Mouse (Mus musculus) midbrain, embryonic 13.5 days (tissue): ENCODE measurements around the gene Grid2. TPM values are rescaled to one million over a fixed set of nuclear protein-coding genes. Genes with fewer than 3 reads are reported as not detected.
A peak's percentile ranks its signal among the peaks of the same experiment; 100 is the strongest.
"Not testable (repeated sequence)": the region's sequence is repeated elsewhere in the genome, so short reads cannot be mapped to it uniquely, and the experiment has no call there.

Experiments used
- ATAC-seq: fragments of 200-750 bp; cut with Nextera tagmentation; 2 replicates; pipeline ENCODE4 v1.8.0; 2017; ENCODE audit warnings: mild to moderate bottlenecking, moderate TSS enrichment, moderate library complexity
- H3K27ac ChIP-seq: fragments of 300-500 bp; sonication (generic); 2 replicates; pipeline ENCODE4 v1.5.1; 2015; ENCODE audit warnings: inconsistent platforms, mild to moderate bottlenecking, moderate library complexity
- H3K27me3 ChIP-seq: fragments of 300-500 bp; sonication (generic); 2 replicates; pipeline ENCODE4 v1.6.1; 2015; ENCODE audit warnings: mild to moderate bottlenecking, inconsistent platforms
- H3K36me3 ChIP-seq: fragments of 300-500 bp; sonication (generic); 2 replicates; pipeline ENCODE4 v1.6.1; 2015; ENCODE audit warnings: mild to moderate bottlenecking, inconsistent platforms
- H3K4me1 ChIP-seq: fragments of 300-500 bp; sonication (generic); replicated peaks from 2 replicates; pipeline ENCODE4 v1.6.1; 2015; ENCODE audit warnings: inconsistent platforms
- H3K4me2 ChIP-seq: fragments of 300-500 bp; sonication (generic); replicated peaks from 2 replicates; pipeline ENCODE4 v1.6.1; 2015; ENCODE audit warnings: moderate library complexity, mild to moderate bottlenecking, inconsistent platforms
- H3K4me3 ChIP-seq: fragments of 300-500 bp; sonication (generic); replicated peaks from 2 replicates; pipeline ENCODE4 v1.5.1; 2015; ENCODE audit warnings: mild to moderate bottlenecking, inconsistent platforms
- H3K9ac ChIP-seq: fragments of 300-500 bp; sonication (generic); replicated peaks from 2 replicates; pipeline ENCODE4 v1.6.1; 2015; ENCODE audit warnings: mild to moderate bottlenecking, inconsistent platforms
- H3K9me3 ChIP-seq: fragments of 300-500 bp; sonication (generic); 2 replicates; pipeline ENCODE4 v1.6.1; 2016; ENCODE audit warnings: mild to moderate bottlenecking, inconsistent platforms
- WGBS: fragments of 180-500 bp; shearing (Covaris S2); methylation state at CpG from one replicate; pipeline ENCODE4 v1.1.7; 2015; 5-methylcytosine and 5-hydroxymethylcytosine counted together
- polyA plus RNA-seq: library from polyadenylated mRNA; unstranded; fragments of >200 nt; fragmentation: Nextera tagmentation; extraction: Ambion mirVana; gene quantifications from 2 replicates; pipeline ENCODE4 v1.2.1, GENCODE M21; 2015

Grid2 gene
- polyA plus RNA-seq, 1 experiment from 2014 or later, result 7.6 TPM

- H3K4me3 ChIP-seq, result no peak overlapping the region
- no peaks in the 10 kb centered on the region for H3K4me1 ChIP-seq
- H3K9me3 ChIP-seq, result no peaks in the 10 kb centered on the region
- H3K9ac ChIP-seq, result no peak overlapping the region
- H3K27me3 ChIP-seq, result no peaks in the 10 kb centered on the region
- no peak overlapping the region for H3K4me2 ChIP-seq
- no peak overlapping the region for H3K27ac ChIP-seq
- no peak for ATAC-seq
- H3K36me3 ChIP-seq, result no peaks in the 10 kb centered on the region
- WGBS, result 83% methylated on average over 1 of the region's 1 CpGs
Observed at GRCm38 (mm10) chr6:63417534-63417933, 161.9 kb downstream of the Grid2 start.

- no peaks in the 10 kb centered on the region for H3K4me1 ChIP-seq
- no peaks in the 10 kb centered on the region for H3K36me3 ChIP-seq
- H3K27me3 ChIP-seq, result no peaks in the 10 kb centered on the region
- H3K4me3 ChIP-seq, result no peak overlapping the region
- H3K9me3 ChIP-seq, result no peaks in the 10 kb centered on the region
- no peak overlapping the region for H3K4me2 ChIP-seq
- 88% methylated on average over 2 of the region's 2 CpGs for WGBS
- no peak for ATAC-seq
- no peak overlapping the region for H3K9ac ChIP-seq
- no peak overlapping the region for H3K27ac ChIP-seq
Observed at GRCm38 (mm10) chr6:63432751-63433150, 177.1 kb downstream of the Grid2 start.

- Histone ChIP-seq H3K27me3 (no peaks in the 10 kb centered on the region), H3K4me3 (no peak overlapping the region), H3K4me1 (no peaks in the 10 kb centered on the region), H3K36me3 (no peaks in the 10 kb centered on the region), H3K27ac (no peak overlapping the region), H3K9ac (no peak overlapping the region), H3K4me2 (no peak overlapping the region), H3K9me3 (no peaks in the 10 kb centered on the region)
- 87% methylated on average over 2 of the region's 2 CpGs for WGBS
- ATAC-seq, result no peak
Observed at GRCm38 (mm10) chr6:63448175-63448574, 192.5 kb downstream of the Grid2 start.

- no peaks in the 10 kb centered on the region for H3K9me3 ChIP-seq
- H3K36me3 ChIP-seq, result no peaks in the 10 kb centered on the region
- no peak for ATAC-seq
- no peak overlapping the region for H3K4me3 ChIP-seq
- 95% methylated on average over 1 of the region's 1 CpGs for WGBS
- H3K4me2 ChIP-seq, result no peak overlapping the region
- H3K9ac ChIP-seq, result no peak overlapping the region
- no peaks in the 10 kb centered on the region for H3K27me3 ChIP-seq
- no peak overlapping the region for H3K27ac ChIP-seq
- H3K4me1 ChIP-seq, result no peaks in the 10 kb centered on the region
Observed at GRCm38 (mm10) chr6:63482141-63482540, 226.5 kb downstream of the Grid2 start.

GRCm38 (mm10) chr6:63515016-63515415, 259.3 kb downstream of the Grid2 start:
- WGBS, result 98% methylated on average over 1 of the region's 1 CpGs
- H3K4me2 ChIP-seq, result no peak overlapping the region

GRCm38 (mm10) chr6:63515957-63516356, 260.3 kb downstream of the Grid2 start:
- 86% methylated on average over 6 of the region's 6 CpGs for WGBS
- no peak overlapping the region for H3K4me2 ChIP-seq
- ATAC-seq, result no peak
- no peak overlapping the region for H3K9ac ChIP-seq
- H3K9me3 ChIP-seq, result no peaks in the 10 kb centered on the region
- H3K36me3 ChIP-seq, result no peaks in the 10 kb centered on the region
- no peak overlapping the region for H3K4me3 ChIP-seq
- H3K27me3 ChIP-seq, result no peaks in the 10 kb centered on the region
- H3K4me1 ChIP-seq, result no peaks in the 10 kb centered on the region
- no peak overlapping the region for H3K27ac ChIP-seq

More at GRCm38 (mm10) chr6:63515016-63515415, 259.3 kb downstream of the Grid2 start:
- no peak overlapping the region for H3K9ac ChIP-seq
- ATAC-seq, result no peak
- no peaks in the 10 kb centered on the region for H3K4me1 ChIP-seq
- H3K27me3 ChIP-seq, result no peaks in the 10 kb centered on the region
- no peaks in the 10 kb centered on the region for H3K36me3 ChIP-seq
- H3K27ac ChIP-seq, result no peak overlapping the region
- no peaks in the 10 kb centered on the region for H3K9me3 ChIP-seq
- H3K4me3 ChIP-seq, result no peak overlapping the region

- H3K4me2 ChIP-seq, result no peak overlapping the region
- 83% methylated on average over 2 of the region's 2 CpGs for WGBS
- no peaks in the 10 kb centered on the region for H3K4me1 ChIP-seq
- no peak overlapping the region for H3K9ac ChIP-seq
- H3K27ac ChIP-seq, result no peak overlapping the region
- no peak overlapping the region for H3K4me3 ChIP-seq
- H3K9me3 ChIP-seq, result no peaks in the 10 kb centered on the region
- no peaks in the 10 kb centered on the region for H3K36me3 ChIP-seq
- no peaks in the 10 kb centered on the region for H3K27me3 ChIP-seq
- ATAC-seq, result no peak
Observed at GRCm38 (mm10) chr6:63531751-63532150, 276.1 kb downstream of the Grid2 start.

- no peak for ATAC-seq
- no peaks in the 10 kb centered on the region for H3K36me3 ChIP-seq
- H3K4me1 ChIP-seq, result no peaks in the 10 kb centered on the region
- H3K27me3 ChIP-seq, result no peaks in the 10 kb centered on the region
- no peak overlapping the region for H3K9ac ChIP-seq
- H3K4me3 ChIP-seq, result no peak overlapping the region
- H3K9me3 ChIP-seq, result no peaks in the 10 kb centered on the region
- H3K27ac ChIP-seq, result no peak overlapping the region
- no peak overlapping the region for H3K4me2 ChIP-seq
Observed at GRCm38 (mm10) chr6:63532901-63533300, 277.2 kb downstream of the Grid2 start.

- ATAC-seq, result no peak
- Histone ChIP-seq H3K4me2 (no peak overlapping the region), H3K4me3 (no peak overlapping the region), H3K36me3 (no peaks in the 10 kb centered on the region), H3K27me3 (no peaks in the 10 kb centered on the region), H3K9ac (no peak overlapping the region), H3K4me1 (no peaks in the 10 kb centered on the region), H3K27ac (no peak overlapping the region), H3K9me3 (no peaks in the 10 kb centered on the region)
- WGBS, result 73% methylated on average over 4 of the region's 4 CpGs
Observed at GRCm38 (mm10) chr6:63547741-63548140, 292.1 kb downstream of the Grid2 start.

- H3K4me1 ChIP-seq, ATAC-seq, H3K4me2 ChIP-seq, H3K27me3 ChIP-seq, H3K27ac ChIP-seq, H3K36me3 ChIP-seq, H3K9me3 ChIP-seq, H3K4me3 ChIP-seq, H3K9ac ChIP-seq: not testable (repeated sequence)
- WGBS, result 92% methylated on average over 1 of the region's 1 CpGs
Observed at GRCm38 (mm10) chr6:63568741-63569140, 313.1 kb downstream of the Grid2 start.

- Histone ChIP-seq H3K4me1 (no peaks in the 10 kb centered on the region), H3K36me3 (no peaks in the 10 kb centered on the region), H3K4me2 (no peak overlapping the region), H3K27me3 (no peaks in the 10 kb centered on the region), H3K9me3 (no peaks in the 10 kb centered on the region), H3K9ac (no peak overlapping the region), H3K4me3 (no peak overlapping the region), H3K27ac (no peak overlapping the region)
- WGBS, result 92% methylated on average over 4 of the region's 4 CpGs
- ATAC-seq, result no peak
Observed at GRCm38 (mm10) chr6:63590681-63591080, 335.0 kb downstream of the Grid2 start.

GRCm38 (mm10) chr6:63609570-63609969, 353.9 kb downstream of the Grid2 start:
- Histone ChIP-seq H3K27ac (no peak overlapping the region), H3K36me3 (no peaks in the 10 kb centered on the region), H3K9me3 (no peaks in the 10 kb centered on the region), H3K27me3 (no peaks in the 10 kb centered on the region), H3K9ac (no peak overlapping the region), H3K4me2 (no peak overlapping the region), H3K4me3 (no peak overlapping the region), H3K4me1 (no peaks in the 10 kb centered on the region)
- no peak for ATAC-seq
- 74% methylated on average over 2 of the region's 2 CpGs for WGBS

- no peaks in the 10 kb centered on the region for H3K36me3 ChIP-seq
- H3K27ac ChIP-seq, result no peak overlapping the region
- H3K9me3 ChIP-seq, result no peaks in the 10 kb centered on the region
- H3K4me2 ChIP-seq, result no peak overlapping the region
- WGBS, result 93% methylated on average over 3 of the region's 3 CpGs
- H3K4me3 ChIP-seq, result no peak overlapping the region
- H3K27me3 ChIP-seq, result no peaks in the 10 kb centered on the region
- no peaks in the 10 kb centered on the region for H3K4me1 ChIP-seq
- H3K9ac ChIP-seq, result no peak overlapping the region
- ATAC-seq, result 0 out of 2 replicates have a peak, but pooled peaks have one; percentile 11
Observed at GRCm38 (mm10) chr6:63635970-63636369, 380.3 kb downstream of the Grid2 start.
